Mouse (Mus musculus) c-Kit-negative CD71-positive TER-119-positive erythroid progenitor cells, embryonic 14.5 days (primary cell): ENCODE measurements around the gene AI467606.

Source experiments
- DNase-seq: peaks from one replicate; pipeline ENCODE4 v3.0.0-alpha.2; 2013; ENCODE audit warnings: low read depth, low spot score

The AI467606 gene

GRCm38 (mm10) chr7:127121061-127121910 is 30.1 kb downstream of the AI467606 start:
- no peak for DNase-seq

DNA sequence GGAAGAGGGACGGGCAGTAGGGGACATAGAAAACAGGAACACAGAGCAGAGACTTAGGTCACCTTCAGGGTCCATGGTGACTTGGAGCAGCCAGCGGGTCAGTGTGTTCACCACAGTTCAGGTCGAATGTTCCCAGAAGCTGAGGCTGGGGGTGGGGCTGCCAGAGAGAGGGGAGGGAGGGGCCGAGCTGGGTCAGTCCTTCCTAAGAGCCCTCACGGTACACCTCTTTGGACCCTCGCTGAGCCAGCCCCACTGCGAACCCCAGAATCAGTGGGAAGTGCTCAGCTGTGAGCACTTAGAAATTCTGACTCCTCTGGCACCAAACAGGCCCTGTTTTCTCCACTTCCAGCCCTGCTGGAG is 30.7 kb downstream of the AI467606 start, which contains the start of gene Qprt:
TSS of gene Qprt (minus strand) at position 316 of the 360 bp plus-strand sequence.
- DNase-seq, result no peak

DNA sequence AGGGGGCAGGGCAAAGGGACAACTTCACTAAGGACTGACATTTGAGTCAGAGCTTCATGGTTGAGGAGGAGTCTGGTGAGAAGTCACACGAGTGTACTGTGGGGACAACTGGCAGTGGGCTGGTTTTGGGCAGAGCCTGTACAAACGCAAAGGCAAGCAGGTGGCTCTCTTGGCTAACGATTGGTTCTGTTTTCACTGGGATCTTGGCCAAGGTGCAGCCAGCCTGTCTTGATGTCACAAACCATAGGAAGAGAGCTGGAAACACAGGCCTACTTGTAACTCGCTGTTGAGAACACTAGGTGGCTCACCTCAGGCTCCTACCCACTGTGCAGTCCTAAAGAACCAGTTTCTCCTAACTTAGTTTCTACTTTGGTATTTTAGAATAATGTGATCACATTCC is 38.5 kb downstream of the AI467606 start:
- DNase-seq, result no peak

GRCm38 (mm10) chr7:127133125-127133524 is 42.0 kb downstream of the AI467606 start:
- DNase-seq, result no peak

GRCm38 (mm10) chr7:127134821-127135447 is 43.8 kb downstream of the AI467606 start:
- no peak for DNase-seq

GRCm38 (mm10) chr7:127136181-127137071 is 45.3 kb downstream of the AI467606 start:
- no peak for DNase-seq

DNA sequence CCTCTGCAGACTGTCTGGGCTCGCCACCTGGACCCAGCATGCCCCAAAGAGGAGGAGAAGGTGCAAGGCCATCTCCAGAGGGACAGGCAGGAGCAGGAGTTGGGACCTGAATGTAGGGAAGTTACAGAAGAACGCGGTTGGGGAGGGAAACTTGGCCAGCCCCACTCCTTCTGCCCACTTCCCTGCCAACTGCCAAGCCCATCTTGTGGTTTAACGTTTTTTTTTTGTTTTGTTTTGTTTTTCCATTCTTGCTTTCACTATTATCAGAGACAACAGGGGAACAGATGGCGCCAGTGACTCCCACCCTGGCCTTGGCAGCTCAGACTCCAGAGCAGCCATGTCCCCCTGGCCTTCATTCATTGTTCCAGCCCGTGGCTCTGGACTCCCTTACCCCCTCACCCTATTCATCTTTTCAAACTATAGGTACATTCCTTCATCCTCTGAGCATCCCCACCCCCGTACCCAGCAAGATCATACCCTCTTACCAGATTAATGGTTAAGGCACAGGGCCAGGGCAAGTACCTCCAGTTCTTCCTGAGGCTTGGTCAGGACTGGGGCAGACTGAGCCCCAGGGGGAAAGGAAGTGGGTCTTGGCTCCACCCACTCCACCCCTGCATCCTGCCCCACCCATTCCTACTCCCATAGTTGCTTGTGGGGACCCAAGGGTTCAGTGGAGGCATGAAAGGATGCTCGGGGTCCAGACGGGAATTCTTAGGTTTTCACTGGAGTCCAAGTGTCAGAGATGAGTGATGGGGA is 46.3 kb downstream of the AI467606 start, which contains the start of gene Spn:
TSS of gene Spn (minus strand) at position 562 of the 756 bp plus-strand sequence.
- DNase-seq, result no peak

DNA sequence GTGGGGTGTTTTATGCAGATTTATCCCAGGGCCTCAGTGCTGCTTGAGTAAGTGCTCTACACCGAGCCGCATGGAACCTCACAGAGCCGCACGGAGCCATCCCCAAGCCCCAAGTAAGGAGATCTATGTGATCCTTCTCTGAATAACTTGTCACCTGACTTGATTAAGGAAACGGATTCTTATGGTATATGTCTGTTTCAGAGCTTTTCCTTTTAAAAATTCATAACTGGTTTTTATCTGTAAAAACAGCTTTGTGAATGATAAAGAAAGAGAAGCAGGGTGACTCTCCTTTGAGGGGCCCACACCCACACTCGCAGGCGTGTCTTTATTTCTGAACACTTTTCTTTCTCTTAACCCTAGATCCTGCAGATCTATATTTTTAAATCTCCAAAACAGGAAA is 47.9 kb downstream of the AI467606 start:
- peak; percentile 32 for DNase-seq

DNA sequence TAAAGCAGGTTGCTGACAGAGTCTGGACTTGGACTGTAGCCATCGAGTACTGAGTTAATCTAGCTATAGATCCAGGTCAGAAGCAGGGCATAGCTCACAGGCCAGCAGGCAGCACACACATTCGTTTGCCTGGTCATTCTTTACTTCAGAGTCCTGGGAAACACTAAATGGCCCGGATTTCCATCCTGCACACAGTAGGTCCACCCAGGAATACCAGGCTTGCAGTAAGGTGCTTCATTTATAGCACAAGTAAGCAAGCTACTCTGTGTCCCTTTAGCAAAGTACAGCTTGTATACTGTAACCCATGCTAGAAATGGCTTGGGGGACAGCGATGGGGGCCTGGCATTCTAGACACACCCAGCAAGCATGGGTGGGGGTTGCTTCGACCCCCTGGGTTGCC is 48.4 kb downstream of the AI467606 start:
- no peak for DNase-seq

DNA sequence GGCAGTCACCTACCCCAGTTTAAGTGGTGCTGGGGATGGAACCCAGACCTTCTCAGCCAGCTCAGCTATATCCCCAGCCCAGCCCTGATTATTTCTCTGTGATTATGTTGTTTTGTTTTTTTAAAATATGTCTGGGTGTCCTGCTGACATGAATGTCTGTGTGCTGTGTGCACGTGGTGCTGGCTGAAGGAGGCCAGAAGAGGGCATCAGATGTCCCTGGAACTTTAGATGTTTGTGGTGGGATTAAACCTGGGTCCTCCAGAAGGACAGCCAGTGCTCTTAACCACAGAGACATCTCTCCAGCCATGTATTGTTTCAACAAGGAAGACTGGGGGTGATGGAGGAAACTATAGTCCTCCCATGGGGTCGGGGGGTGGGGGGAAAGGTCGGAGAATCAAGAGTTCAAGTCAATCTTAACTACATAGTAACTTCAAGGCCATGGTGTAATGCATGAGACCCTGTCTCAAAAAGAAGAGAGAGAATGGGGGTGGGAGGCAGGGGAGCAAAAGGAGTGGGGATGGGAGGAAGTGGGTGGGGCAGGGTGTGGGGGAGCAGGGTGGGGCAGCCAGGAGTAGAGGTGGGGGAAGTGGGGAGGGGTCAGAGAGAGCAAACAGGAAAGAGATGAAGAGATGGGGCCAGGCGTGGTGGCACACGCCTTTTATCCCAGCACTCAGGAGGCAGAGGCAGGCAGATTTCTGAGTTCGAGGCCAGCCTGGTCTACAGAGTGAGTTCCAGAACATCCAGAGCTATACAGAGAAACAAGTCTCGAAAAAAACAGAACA is 49.7 kb downstream of the AI467606 start:
- DNase-seq, result no peak

- no peak for DNase-seq
Measured at GRCm38 (mm10) chr7:127142214-127142613, 51.1 kb downstream of the AI467606 start.

DNA sequence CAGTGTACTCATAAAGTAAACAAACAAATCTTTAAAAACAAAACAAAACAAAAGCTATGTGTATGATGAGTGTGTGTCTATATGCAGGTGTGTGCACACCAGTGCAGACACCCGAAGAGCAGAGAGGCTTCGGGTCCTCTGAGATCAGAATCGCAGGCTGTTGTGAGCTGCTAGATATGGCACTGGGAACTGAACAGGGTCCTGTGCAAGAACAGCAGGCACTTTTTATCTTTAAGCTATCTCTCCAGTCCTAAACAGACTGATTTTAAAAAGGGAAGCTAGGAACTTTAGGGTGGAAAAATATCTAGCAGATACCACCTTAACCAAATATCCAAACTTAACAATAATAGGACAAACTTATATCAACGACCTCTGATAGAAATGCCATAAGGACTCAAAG is 51.5 kb downstream of the AI467606 start:
- no peak for DNase-seq
